Mouse (Mus musculus): ENCODE data around the gene A3galt2. TPM values are rescaled to one million over a fixed set of nuclear protein-coding genes. Genes with fewer than 3 reads are reported as not detected.

Gene A3galt2
- polyA plus RNA-seq, 1 experiment = 0.04 TPM

DNA sequence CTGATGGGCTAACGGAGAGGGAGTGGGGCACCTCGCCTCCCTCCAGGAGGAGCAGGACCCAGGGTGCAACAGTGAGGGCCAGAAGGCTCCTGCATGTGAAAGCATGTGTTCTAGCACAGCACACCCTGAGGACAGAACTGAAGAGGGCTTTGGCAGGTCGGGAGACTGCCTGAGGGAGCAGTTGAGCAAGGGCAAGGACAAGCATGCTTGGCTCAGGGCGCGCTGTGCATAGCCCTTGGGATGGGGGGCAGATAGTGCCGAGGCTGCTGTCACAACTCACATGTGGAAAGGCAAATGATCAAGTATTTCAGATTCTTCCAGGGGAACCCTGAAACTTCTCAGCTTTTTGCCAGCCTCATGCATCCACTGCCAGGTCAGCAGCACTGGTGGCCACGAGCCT is 6.9 kb upstream of the A3galt2 start:
- WGBS = 91% methylated on average over 7 of the region's 7 CpGs
- DNase-seq (ENCODE audit: low read depth, low spot score) = no peak

DNA sequence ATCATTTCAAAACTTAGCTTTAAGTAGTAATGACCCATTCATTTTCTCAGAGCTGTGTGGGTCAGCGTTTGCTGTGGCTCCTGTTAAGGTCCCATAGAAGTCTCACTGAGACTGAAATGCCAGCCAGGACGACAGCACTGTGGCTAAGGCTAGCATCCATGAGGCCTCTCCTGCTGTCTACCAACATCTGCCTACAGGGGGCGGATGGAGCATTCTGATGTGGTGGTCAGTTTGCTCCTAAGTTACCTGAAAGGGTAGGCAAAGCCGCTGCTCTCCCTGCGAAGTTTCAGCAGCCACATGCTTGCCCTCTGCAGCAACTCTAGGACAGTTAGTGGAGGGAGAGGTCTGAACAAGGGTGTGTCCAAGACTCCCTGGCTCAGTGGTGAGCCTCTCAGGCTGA is 4.2 kb upstream of the A3galt2 start:
- WGBS = 78% methylated on average over 5 of the region's 5 CpGs
- DNase-seq (ENCODE audit: low read depth, low spot score) = no peak

DNA sequence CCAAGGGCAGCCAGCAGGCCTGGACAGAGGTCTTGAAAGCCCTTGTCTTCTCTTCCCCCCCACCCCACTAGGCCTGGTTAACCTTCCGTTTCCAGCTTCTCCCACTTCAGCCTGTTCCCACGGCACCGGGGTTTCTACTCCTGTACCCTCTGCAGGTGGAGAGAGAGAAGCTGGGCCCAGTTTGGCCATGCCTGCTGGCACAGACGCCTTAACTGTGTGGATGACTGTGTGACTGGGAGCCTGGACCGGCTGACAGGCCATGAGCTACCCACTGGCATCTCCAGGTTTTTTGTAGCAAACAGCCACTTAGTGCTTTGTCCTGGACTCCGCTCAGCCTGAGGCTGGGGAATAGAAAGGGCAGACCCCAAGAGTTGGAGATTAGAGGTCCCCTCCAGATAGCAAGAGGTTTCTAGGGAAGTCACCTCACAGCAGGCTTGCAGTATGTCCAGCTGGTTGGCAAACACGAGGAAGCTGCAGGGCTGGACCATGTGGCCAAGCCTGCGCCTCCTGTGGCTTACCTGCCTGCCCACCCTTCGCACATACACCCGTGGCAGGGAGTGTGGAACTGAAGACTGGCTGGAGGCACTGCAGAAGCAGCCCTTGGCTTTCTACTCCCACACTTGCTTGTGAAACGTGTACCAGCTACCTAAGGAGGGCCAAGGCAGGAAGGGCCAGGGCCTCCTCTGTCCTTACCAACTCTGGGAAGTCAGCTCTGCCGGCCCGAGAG is 3.0 kb upstream of the A3galt2 start:
- DNase-seq (ENCODE audit: low read depth, low spot score) = no peak
- 84% methylated on average over 13 of the region's 13 CpGs for WGBS

DNA sequence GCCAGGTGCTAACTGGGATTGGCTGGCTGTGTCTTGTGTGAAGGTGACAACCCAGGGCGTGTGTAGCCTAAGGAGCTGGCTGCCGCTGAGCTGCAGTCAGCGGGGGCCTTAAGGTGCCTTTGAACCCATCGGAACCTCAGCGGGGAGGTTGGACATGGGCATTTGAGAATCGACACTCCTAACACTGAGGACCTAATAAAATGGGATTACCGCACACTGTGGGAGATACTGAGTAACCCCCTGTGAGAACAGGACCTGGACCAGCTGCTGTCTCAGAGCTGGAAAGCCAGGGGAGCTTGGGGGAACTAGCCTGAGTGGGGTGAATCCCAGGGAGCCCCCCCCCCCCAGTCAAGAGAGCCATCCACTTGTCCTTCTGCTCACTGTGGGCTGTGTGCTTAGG is 1.6 kb upstream of the A3galt2 start:
- 93% methylated on average over 7 of the region's 7 CpGs for WGBS
- no peak for DNase-seq (ENCODE audit: low read depth, low spot score)

- DNase-seq (ENCODE audit: low read depth, low spot score) = no peak
- 67% methylated on average over 7 of the region's 7 CpGs for WGBS
Measured at GRCm38 (mm10) chr4:128755900-128756299, 736 bp downstream of the A3galt2 start.

DNA sequence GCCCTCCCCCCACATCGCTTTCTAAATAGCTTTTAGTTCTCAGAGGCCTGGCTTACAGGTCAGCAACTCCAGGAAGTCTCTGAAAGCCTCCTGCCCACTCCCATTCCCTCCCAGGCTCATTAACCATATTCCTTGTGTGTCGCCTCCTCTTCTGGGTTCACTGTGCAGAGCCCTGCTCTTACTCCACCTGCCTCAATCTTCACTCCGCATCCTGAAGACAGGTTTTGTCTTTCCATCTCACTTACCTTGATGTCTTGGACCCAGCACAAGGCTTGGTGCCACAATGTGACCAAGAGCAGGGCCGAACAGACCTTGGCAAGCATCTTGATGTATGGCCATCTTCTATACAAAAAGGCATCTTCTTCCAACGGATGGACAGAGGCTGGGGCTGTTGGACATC is 4.0 kb downstream of the A3galt2 start:
- 71% methylated on average over 5 of the region's 5 CpGs for WGBS

DNA sequence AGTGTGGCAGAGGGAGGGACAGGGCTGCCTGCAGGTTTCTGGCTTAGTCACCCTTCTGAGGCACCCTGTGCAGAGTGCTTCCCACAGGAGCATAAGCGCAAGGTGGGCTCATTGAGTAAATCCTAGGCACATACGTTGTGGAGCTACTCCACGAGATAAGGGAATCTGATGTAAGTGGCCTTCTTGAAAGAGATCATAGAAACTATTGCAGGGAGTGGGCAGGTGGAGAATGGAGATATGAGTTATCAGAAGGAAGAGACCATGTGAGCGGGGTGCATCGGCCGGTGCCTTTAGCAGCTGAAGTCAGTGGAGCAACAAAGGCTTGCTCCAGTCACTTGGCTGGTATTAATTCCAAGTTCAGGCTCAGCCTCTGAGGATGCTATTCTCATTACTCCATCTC is 4.9 kb downstream of the A3galt2 start:
- WGBS = 89% methylated on average over 6 of the region's 6 CpGs

More for the DNA sequence above, 4.0 kb downstream of the A3galt2 start:
- DNase-seq (ENCODE audit: low read depth, low spot score) = no peak

GRCm38 (mm10) chr4:128766929-128767328 is 11.8 kb downstream of the A3galt2 start:
- no peak for DNase-seq (ENCODE audit: low read depth, low spot score)
- WGBS = 84% methylated on average over 20 of the region's 20 CpGs

More for the DNA sequence above, 4.9 kb downstream of the A3galt2 start:
- DNase-seq (ENCODE audit: low read depth, low spot score) = no peak

GRCm38 (mm10) chr4:128768120-128768519 is 13.0 kb downstream of the A3galt2 start:
- 63% methylated on average over 13 of the region's 13 CpGs for WGBS
- DNase-seq (ENCODE audit: low read depth, low spot score) = no peak

GRCm38 (mm10) chr4:128769569-128770355 is 14.6 kb downstream of the A3galt2 start:
- 67% methylated on average over 13 of the region's 13 CpGs for WGBS
- DNase-seq (ENCODE audit: low read depth, low spot score) = no peak

DNA sequence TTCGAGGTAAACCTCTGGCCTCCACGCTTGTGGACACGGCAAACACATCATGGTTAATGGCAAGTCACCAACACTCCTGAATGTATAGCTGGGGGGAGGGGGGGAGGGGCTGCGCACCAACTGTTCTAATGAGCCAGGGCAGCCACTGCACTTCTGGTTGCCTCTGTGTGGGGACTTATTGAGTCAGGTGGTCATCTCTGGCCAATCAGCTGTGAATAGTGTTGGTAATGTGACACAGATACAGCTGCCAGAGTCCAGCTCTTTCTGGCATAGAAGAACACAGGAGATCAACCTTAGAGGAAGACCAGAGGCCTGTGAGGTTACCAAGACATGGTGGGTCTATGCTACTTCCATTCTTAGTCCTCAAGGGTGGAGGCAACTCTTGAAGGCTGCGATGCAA is 15.5 kb downstream of the A3galt2 start:
- WGBS = 54% methylated on average over 5 of the region's 5 CpGs

DNA sequence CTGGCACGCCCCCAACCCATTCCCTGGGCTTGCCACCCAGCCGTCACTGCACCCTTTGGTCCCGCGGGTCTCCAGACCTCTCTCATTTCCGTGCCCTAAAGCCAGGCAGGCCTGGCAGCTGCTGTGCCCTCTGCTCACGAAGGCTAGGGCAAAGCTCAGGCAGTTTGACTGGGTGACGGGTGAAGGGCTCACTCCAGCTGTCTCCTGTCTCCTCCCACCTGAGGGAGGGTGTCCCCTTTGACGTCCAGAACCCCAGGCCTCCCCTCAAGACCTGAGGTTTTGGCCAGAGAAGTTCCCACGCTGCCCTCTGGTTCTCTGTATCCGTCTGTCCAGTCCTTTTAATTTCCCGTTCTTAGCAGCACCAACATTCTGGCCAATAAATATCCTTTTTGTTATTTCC is 18.7 kb downstream of the A3galt2 start:
- WGBS = 92% methylated on average over 11 of the region's 11 CpGs
- no peak for DNase-seq (ENCODE audit: low read depth, low spot score)

More for the DNA sequence above, 15.5 kb downstream of the A3galt2 start:
- no peak for DNase-seq (ENCODE audit: low read depth, low spot score)

DNA sequence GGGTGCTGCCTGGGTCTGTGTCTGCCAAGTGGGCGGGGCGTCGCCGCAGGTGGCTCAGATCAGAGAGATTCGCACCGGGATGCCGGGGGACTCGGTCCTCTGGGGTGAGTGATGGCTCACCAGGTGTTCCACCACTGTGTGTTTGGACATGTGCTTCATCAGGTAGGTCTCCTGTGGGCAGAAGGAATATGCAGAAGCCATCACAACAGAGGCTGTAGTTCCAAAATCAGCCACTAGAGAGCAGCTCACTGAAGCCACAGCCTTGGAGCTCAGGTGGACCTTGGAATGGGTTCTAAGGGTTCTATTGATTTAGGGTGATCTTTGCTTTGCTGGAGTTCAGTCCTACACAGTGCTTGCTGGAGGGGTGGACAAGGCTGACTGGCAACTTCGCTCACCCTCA is 19.3 kb downstream of the A3galt2 start:
- DNase-seq (ENCODE audit: low read depth, low spot score) = no peak
- 92% methylated on average over 9 of the region's 9 CpGs for WGBS

DNA sequence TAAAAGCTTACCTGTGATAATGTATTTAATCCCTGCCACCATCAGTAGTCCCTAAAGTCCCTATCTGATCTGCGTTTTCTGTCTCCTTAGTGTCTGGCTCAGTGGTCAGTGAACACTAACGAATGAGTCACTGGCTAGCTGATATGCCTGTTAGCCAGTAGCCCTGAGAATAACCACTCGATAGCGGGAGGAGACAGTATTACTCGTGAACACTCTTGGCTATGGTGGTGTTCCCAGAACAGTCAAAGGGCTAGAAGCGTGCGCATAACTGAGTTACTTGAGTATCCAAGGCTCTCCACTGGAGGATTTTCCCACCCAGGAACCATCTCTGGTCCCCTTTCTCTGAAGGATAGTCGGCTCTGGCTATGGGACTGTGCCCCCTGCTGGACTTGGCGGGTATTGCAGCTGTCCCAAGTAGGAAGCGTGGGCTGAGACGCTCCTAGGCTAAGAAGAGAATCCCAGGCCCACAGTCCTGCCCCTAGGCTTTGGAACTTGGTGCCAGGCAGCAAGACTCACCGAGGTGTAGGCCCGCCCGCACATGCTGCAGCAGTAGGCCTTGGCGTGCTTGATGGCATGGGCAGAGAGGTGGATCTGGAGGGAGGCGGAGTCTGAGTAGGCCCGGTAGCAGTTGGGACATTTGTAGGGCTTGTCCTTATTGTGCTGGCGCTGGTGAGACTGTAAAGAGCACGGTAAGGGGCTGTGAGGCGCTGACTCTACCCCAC is 21.6 kb downstream of the A3galt2 start:
- no peak for DNase-seq (ENCODE audit: low read depth, low spot score)

DNA sequence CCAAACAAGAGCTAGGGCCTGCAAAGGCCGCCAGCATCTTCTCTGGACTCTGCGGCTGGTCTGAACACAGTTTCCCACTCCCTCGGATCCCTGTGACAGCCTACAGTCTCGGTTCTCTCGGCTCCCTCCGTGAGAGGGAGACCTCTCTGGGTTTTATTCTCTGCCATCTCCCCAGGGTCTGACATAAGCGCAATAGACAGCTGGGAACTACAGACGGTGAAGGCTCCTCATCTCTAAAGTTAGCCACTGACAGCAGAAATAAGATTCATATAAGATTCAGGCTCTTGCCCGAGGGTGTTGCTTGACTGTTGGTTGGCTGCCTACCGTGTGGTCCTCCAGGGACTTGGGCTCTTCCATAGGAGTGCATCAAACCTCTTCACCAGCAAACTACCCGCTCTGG is 22.4 kb downstream of the A3galt2 start:
- 93% methylated on average over 11 of the region's 11 CpGs for WGBS
- no peak for DNase-seq (ENCODE audit: low read depth, low spot score)

More for the DNA sequence above, 21.6 kb downstream of the A3galt2 start:
- WGBS = 49% methylated on average over 20 of the region's 20 CpGs

DNA sequence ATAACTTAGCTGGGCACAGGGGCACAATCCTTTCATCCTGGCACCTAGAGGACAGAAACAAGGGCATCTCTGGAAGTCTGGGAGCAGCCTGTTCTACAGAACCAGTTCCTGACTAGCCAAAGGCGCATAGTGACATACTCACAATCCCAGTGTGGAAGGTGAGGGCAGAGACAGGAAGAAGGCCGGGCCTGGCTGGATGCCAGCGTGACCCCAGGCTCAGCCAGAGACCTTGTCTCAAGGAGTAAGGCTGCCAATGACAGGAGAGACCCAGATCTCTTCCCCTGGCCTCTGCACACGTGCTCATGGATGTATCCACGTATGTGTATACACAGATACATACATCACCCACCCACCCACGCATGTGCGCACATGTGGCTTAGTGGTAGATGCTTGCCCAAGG is 26.9 kb downstream of the A3galt2 start:
- WGBS = 84% methylated on average over 7 of the region's 7 CpGs
- DNase-seq (ENCODE audit: low read depth, low spot score) = no peak

DNA sequence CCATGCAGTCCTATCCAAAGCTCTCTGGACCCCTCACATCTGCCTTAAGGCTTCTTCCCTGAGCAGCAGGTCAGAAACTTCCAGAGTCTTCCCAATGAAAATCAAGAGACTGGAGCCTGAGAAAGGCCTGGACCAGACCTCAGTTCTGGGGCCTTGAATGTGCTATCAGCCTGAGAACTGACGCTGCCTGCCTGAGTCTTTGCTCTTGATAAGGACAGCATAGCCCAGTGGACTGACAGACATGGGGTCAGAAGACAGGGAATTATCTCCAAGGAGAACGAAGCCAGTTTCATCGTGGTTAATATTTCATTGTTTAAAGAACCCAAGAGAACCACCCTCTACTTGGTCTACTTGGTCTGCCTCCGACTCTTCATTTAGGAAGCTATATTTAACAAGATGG is 27.5 kb downstream of the A3galt2 start:
- no peak for DNase-seq (ENCODE audit: low read depth, low spot score)
- 74% methylated on average over 4 of the region's 4 CpGs for WGBS

DNA sequence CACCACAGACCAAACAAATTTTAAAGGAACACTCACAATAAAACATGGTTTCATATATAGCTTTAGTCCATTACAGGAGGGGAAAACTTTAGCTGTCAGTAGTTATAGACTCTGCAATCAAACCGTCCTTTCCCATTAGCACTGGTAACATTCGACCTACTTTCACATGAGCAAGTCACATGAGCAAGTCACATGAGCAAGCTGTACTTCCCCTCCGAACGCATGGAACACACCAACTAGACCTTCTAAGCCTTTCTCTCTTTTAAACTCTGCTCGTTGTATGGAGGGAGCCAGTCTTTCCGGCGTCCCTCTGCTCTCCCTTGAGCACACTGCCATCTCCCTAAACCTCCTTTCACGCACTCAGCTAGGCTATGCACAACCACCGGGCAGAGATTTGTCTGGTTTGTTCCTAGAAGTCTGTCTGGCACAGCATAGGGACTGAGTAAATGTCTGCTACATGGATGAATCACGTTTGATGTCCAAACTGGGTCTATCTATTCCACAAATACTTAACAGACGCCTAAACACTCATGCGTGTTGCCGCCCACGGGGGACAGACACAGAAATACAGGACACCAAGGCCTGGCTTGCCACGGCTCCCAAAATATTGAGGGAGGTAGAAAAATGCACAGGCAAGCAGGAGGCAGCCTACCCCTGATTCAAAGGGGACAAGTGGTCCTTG is 29.9 kb downstream of the A3galt2 start:
- WGBS = 86% methylated on average over 15 of the region's 15 CpGs
- no peak for DNase-seq (ENCODE audit: low read depth, low spot score)

GRCm38 (mm10) chr4:128785921-128786654 is 30.9 kb downstream of the A3galt2 start:
- WGBS = 94% methylated on average over 11 of the region's 11 CpGs

More at GRCm38 (mm10) chr4:128785921-128786654, 30.9 kb downstream of the A3galt2 start:
- DNase-seq (ENCODE audit: low read depth, low spot score) = no peak
